Mouse (Mus musculus): ENCODE measurements around the gene Olfr774.
"Not testable (repeated sequence)": the region's sequence is repeated elsewhere in the genome, so short reads cannot be mapped to it uniquely, and the experiment has no call there.

The Olfr774 gene

DNA sequence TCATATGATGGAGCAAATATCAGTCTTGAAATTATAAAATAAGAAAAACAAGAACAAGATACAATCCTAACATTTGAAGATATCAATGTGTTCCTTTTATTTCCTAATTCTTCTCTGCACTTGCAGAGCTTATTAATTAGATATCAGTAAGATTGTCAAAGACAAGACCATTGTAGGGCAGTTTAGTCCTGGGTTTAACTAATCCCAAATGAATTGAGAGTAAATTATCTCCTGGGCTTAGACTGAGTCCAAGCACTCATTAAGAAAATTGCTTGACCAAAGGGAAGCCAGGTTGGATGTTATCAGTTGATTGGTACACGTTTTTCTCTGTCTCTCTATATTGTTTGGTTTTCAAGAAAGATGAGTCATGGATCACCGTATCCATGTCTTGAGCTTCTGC, at the start of gene Olfr774:
Gene Olfr774 (plus strand): TSS at position 301 of the 400 bp plus-strand sequence.
- DNase-seq (ENCODE audit: extremely low read depth, insufficient read length, low spot score), result no peak

DNA sequence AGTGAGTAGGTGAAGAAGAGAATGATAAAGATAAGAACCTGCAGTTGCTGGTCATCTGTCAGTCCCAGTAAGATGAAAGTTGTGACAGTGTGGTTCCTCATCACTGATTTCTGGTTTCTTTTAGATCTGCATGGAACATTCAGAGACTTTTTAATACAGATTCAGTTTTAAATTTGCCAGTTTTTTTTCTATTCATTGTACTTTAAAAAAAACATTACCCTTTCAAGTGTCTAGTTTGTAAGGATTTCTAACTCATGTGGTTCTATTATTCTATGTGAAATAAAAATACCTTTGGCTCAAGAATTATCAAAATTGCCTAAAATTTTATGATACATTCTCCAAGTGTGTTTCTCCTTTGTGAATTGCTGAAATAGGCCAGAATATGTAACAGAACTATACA, 48.7 kb upstream of the Olfr774 start, which contains the start of gene Olfr773:
Gene Olfr773 (minus strand): TSS at position 101 of the 400 bp plus-strand sequence.
- DNase-seq (ENCODE audit: extremely low read depth, insufficient read length, low spot score), result not testable (repeated sequence)

DNA sequence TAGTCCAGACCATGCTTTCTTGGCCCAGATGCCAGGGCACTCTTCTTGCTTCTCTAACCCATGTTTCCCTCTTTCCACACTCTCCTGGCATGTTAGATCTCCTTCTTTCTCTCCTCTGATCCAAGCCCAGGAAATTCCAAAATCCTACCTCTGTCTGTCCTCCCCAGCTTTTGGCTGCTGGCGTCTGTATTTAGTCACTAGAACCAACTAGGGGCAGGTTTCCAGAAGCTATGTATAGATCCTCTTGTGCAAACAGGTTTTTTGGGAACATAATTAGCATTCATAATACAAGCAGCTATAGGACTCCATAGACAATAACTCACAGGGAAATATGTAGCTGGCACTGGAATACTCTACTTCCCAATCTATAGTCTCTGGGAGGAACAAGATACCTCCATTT, 5.3 kb upstream of the Olfr774 start:
- DNase-seq (ENCODE audit: extremely low read depth, insufficient read length, low spot score), result no peak

DNA sequence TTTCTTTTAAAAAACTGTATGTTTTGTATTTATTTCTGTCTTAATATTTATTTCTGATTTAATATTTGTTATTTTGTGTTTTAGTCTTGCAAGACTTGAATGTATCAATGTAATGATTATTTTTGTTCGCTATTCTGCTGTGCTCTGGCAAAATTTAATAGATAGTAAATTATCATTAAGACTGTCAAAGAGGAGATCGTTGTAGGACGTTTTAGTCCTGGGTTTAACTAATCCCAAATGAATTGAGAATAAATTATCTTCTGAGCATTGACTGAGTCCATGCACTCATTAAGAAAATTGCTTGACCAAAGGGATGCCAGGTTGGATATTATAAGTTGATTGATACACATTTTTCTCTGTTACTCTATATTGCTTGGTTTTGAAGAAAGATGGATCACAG, 12.1 kb downstream of the Olfr774 start, which contains the start of gene Olfr775:
Gene Olfr775 (plus strand): TSS at position 301 of the 400 bp plus-strand sequence.
- no peak for DNase-seq (ENCODE audit: extremely low read depth, insufficient read length, low spot score)

DNA sequence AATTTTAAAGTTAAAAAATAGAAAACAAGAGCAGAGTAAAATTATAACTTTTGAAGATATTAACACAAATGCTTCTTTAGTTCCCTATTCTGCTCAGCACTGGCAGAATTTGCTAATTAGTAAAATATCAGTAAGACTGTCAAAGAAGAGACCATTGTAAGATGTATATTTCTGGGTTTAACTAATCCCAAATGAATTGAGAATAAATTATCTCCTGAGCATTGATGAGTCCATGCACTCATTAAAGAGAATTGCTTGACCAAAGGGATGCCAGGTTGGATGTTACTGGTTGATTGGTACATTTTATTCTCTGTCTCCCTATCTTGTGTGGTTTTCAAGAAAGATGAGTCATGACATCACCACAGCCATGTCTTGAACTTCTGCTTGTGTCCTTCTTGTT, 22.8 kb downstream of the Olfr774 start, which contains the start of gene Olfr776:
Gene Olfr776 (plus strand): TSS at position 301 of the 400 bp plus-strand sequence.
- DNase-seq (ENCODE audit: extremely low read depth, insufficient read length, low spot score), result no peak

DNA sequence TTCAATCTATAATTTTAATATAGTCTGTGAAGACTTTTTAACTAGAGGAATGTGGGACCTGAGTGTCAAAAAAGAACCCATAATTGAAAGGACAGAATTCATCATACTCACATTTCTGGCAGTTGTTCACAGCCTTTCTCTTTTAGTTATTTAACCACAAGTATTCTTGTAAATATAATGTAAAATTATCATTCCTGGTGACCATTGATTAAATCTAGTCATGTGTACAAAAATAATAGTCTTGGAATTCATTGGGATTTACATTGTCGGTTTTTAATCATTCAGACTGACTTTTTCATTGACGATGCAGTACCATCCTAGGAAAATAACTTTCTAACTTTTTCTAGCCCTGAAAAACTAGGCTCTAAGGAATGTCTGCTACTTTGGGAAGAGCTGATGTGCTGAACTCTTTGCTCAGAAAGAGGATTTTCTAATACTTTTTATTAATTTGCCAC, 35.1 kb downstream of the Olfr774 start, which contains the start of gene Olfr777:
Gene Olfr777 (minus strand): TSS at position 405 of the 455 bp plus-strand sequence.
- DNase-seq (ENCODE audit: extremely low read depth, insufficient read length, low spot score), result no peak

Measured in 3134 (cell line).